Mouse (Mus musculus): ENCODE results near the gene Igf2r.

DNA sequence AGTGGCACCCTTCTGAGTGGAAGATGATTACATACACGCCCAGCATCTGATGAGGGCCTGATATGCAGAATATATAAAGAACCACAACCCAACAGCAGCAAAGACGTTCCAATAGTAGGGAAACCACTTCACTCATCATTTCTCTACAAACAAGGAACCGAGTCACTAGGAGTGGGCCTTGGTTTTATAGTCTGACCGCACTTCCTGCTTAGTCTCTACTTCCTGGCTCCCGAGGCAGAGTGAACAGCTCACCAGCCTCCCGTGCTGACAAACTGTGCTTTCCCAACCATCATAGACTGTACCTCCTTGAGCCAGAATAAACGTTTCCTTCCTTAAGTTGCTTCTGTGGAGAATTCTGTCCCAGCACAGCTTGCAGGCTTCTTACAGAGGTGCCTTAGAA, 113.6 kb downstream of the Igf2r start:
- TF ChIP-seq POLR2A (IDR thresholded peaks at IDR 0.05; ENCODE audit: low read depth, low read length) (no peak), CTCF (conservative IDR thresholded peaks at IDR 0.05; ENCODE audit: insufficient read depth, insufficient read length, low read depth, low read length) (no peak)
